Mouse (Mus musculus): ENCODE measurements around the gene Ano2.

DNA sequence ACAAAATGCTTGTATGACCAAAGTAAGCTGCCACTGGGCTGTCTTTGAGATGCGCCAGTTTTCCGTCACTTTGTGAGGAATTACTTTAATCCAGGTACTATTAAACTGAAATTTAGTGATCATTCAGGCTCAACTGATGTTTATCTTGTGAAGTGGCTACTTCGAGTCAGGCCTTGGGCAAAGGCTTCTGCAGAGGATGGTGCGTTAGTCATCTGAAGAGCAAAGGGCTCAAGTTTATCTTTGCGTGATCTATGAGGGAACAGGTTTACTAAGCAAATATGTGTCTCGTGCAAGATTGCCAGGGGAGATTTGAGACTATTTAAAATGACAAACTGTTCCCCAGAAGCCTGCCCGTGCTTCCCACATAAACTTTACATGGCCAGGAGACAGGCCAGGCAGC is 241.7 kb downstream of the Ano2 start:
- TF ChIP-seq CTCF (conservative IDR thresholded peaks at IDR 0.05; ENCODE audit: low read length) (no peak), POU5F1 (IDR thresholded peaks at IDR 0.05; ENCODE audit: borderline replicate concordance, low read length) (no peak)
